Comparison of ENCODE assay signal across 31 mouse cellular contexts in the genomic region with DNA sequence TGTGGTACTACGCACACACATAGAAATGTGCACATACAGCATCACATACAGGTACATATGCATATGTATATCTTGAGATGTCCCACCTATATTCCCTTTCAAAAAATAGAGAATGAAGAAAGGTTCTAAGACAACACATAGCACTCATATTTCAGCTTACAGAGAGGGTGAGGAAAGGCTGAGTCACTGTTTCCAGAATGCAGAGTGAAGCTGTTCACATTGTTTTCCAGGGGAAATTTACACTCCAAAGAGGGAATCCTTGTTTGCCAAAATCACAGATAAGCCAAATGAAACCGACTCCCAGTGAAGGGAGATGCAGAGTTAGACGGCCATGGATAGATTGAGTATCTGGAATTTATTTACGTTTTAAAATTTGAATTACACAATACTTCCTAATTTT. TPM values are rescaled to one million over a fixed set of nuclear protein-coding genes. Genes with fewer than 3 reads are reported as not detected.
DNase-seq lines count a peak whose midpoint lies in the region; ATAC-seq and TF ChIP-seq lines count a peak whose summit lies in the region.
"Had no signal": no experiment of that assay in that cellular context is flagged by ENCODE, and none has a peak within 500 bp of the region (broad histone marks: within the 10 kb centered on the region; RNA-seq: fewer than 3 reads in every experiment).

No protein-coding gene starts in this region.

- no peak for TF ChIP-seq CTCF in hindbrain, postnatal 0 days (IDR thresholded peaks at IDR 0.05; ENCODE audit: low read depth)

- H3K9me3 ChIP-seq in hindbrain, postnatal 0 days (ENCODE audit: low read length): no peaks in the 10 kb centered on the region
- H3K9me3 ChIP-seq: embryonic facial prominence, embryonic 10.5 days; embryonic facial prominence, embryonic 13.5 days; forebrain, embryonic 13.5 days; heart, embryonic 10.5 days; heart, embryonic 13.5 days; hindbrain, embryonic 12.5 days; hindbrain, embryonic 15.5 days; intestine, embryonic 15.5 days had no signal

- DNase-seq in 3T3-L1 (ENCODE audit: low read depth, low spot score): peak; percentile 87
- DNase-seq in 416B (ENCODE audit: low read depth): peak; percentile 47
- DNase-seq in NIH3T3 (ENCODE audit: low read depth): peak; percentile 76
- DNase-seq in skeletal muscle tissue, adult 2 months (ENCODE audit: low read depth, low spot score): peak; percentile 24
- DNase-seq in kidney, adult 18-20 months: no peak
- no peak for DNase-seq in hindbrain, postnatal 0 days (ENCODE audit: low spot score)
- DNase-seq: adrenal gland, postnatal 10 days; adrenal gland, postnatal 36 days; B cell, adult 2 months; cerebellum, adult 11 months; cerebellum, adult 2 months; cerebellum, adult 9-11 months; cerebellum, postnatal 25 days; embryo, embryonic 11 days; gastrocnemius, postnatal 25 days; heart, adult 18-20 months; kidney, adult 11 months; kidney, adult 9 months had no signal

- no peak overlapping the region for H3K4me3 ChIP-seq in hindbrain, postnatal 0 days (ENCODE audit: low read length)
- H3K4me3 ChIP-seq: embryonic facial prominence, embryonic 10.5 days; embryonic facial prominence, embryonic 13.5 days; erythroblast, embryonic 14.5 days; forebrain, embryonic 13.5 days; heart, embryonic 10.5 days; heart, embryonic 13.5 days; hindbrain, embryonic 12.5 days; hindbrain, embryonic 15.5 days; intestine, embryonic 15.5 days had no signal

- no peak overlapping the region for H3K4me2 ChIP-seq in hindbrain, postnatal 0 days (ENCODE audit: low read depth, low read length)
- H3K4me2 ChIP-seq: embryonic facial prominence, embryonic 13.5 days; forebrain, embryonic 13.5 days; heart, embryonic 13.5 days; hindbrain, embryonic 12.5 days; hindbrain, embryonic 15.5 days; intestine, embryonic 15.5 days had no signal

- no peaks in the 10 kb centered on the region for H3K27me3 ChIP-seq in hindbrain, postnatal 0 days (ENCODE audit: insufficient read depth, low read length)
- H3K27me3 ChIP-seq: CH12.LX; embryonic facial prominence, embryonic 13.5 days; forebrain, embryonic 13.5 days; heart, embryonic 13.5 days; hindbrain, embryonic 12.5 days; hindbrain, embryonic 15.5 days; intestine, embryonic 15.5 days had no signal

- 82% methylated on average over 4 of the region's 4 CpGs for WGBS in hindbrain, postnatal 0 days

- no peak for ATAC-seq in hindbrain, postnatal 0 days
- ATAC-seq: activated CD4-positive, CD25-positive, alpha-beta regulatory T cell, adult 4 months; forebrain, embryonic 13.5 days; forebrain, embryonic 16.5 days; intestine, embryonic 15.5 days had no signal

- no peaks in the 10 kb centered on the region for H3K4me1 ChIP-seq in hindbrain, postnatal 0 days (ENCODE audit: insufficient read depth, low read length)
- H3K4me1 ChIP-seq: embryonic facial prominence, embryonic 10.5 days; embryonic facial prominence, embryonic 13.5 days; heart, embryonic 10.5 days; hindbrain, embryonic 12.5 days; hindbrain, embryonic 15.5 days; intestine, embryonic 15.5 days had no signal

- H3K27ac ChIP-seq in hindbrain, postnatal 0 days: no peak overlapping the region
- H3K27ac ChIP-seq: embryonic facial prominence, embryonic 10.5 days; embryonic facial prominence, embryonic 13.5 days; forebrain, embryonic 13.5 days; heart, embryonic 10.5 days; heart, embryonic 13.5 days; hindbrain, embryonic 12.5 days; hindbrain, embryonic 15.5 days; intestine, embryonic 15.5 days had no signal

- H3K9ac ChIP-seq in hindbrain, postnatal 0 days (replicated peaks; ENCODE audit: low read length): no peak overlapping the region
- H3K9ac ChIP-seq: embryonic facial prominence, embryonic 13.5 days; forebrain, embryonic 13.5 days; heart, embryonic 13.5 days; hindbrain, embryonic 12.5 days; hindbrain, embryonic 15.5 days; intestine, embryonic 15.5 days had no signal

- H3K36me3 ChIP-seq in hindbrain, postnatal 0 days (ENCODE audit: insufficient read depth, low read length): no peaks in the 10 kb centered on the region
- H3K36me3 ChIP-seq: embryonic facial prominence, embryonic 10.5 days; embryonic facial prominence, embryonic 13.5 days; heart, embryonic 10.5 days; heart, embryonic 13.5 days; hindbrain, embryonic 12.5 days; hindbrain, embryonic 15.5 days; intestine, embryonic 15.5 days had no signal

RNA-seq across cellular contexts. Expression of a gene that starts 25.8 kb away (rescaled TPM):
- total RNA-seq in hindbrain, postnatal 0 days (2014; rRNA removed): 2.0 and 3.0 TPM in 2 replicates
- not detected in 2 replicates for polyA plus RNA-seq in hindbrain, postnatal 0 days (2015; fragmentation: Nextera tagmentation; extraction: Ambion mirVana)
- total RNA-seq: CH12.LX had no signal
- polyA plus RNA-seq: activated CD4-positive, CD25-positive, alpha-beta regulatory T cell, adult 4 months; embryonic facial prominence, embryonic 10.5 days; embryonic facial prominence, embryonic 13.5 days; erythroblast, embryonic 14.5 days; forebrain, embryonic 13.5 days; forebrain, embryonic 16.5 days; heart, embryonic 10.5 days; heart, embryonic 13.5 days; heart, embryonic 16.5 days; hindbrain, embryonic 12.5 days; hindbrain, embryonic 15.5 days; intestine, embryonic 15.5 days had no signal

RNA-seq across cellular contexts. Expression of a gene that starts 30.1 kb away (rescaled TPM):
- 9.9 and 10.0 TPM in 2 replicates for total RNA-seq in hindbrain, postnatal 0 days (2014; rRNA removed)
- 14.8 and 15.8 TPM in 2 replicates for polyA plus RNA-seq in hindbrain, postnatal 0 days (2015; fragmentation: Nextera tagmentation; extraction: Ambion mirVana)
- total RNA-seq: CH12.LX had no signal

Comparison
In these comparisons a context has a peak if more than half of its experiments do, and no peak if none do; other contexts are left out.
1. DNase-seq: peak in 3T3-L1 (single experiment), 416B (single experiment), NIH3T3 (single experiment) and skeletal muscle tissue, adult 2 months (single experiment); none in kidney, adult 18-20 months (single experiment) and hindbrain, postnatal 0 days (single experiment).